Mouse (Mus musculus): ENCODE measurements around the gene Alg2.

Gene Alg2

GRCm38 (mm10) chr4:47449586-47450522, 24.3 kb downstream of the Alg2 start:
- no peak for DNase-seq (ENCODE audit: low spot score)

GRCm38 (mm10) chr4:47449116-47449515, 25.0 kb downstream of the Alg2 start:
- DNase-seq (ENCODE audit: low spot score): no peak

- DNase-seq (ENCODE audit: low spot score): no peak
These were observed 25.6 kb downstream of the Alg2 start for GRCm38 (mm10) chr4:47448526-47448925.

DNA sequence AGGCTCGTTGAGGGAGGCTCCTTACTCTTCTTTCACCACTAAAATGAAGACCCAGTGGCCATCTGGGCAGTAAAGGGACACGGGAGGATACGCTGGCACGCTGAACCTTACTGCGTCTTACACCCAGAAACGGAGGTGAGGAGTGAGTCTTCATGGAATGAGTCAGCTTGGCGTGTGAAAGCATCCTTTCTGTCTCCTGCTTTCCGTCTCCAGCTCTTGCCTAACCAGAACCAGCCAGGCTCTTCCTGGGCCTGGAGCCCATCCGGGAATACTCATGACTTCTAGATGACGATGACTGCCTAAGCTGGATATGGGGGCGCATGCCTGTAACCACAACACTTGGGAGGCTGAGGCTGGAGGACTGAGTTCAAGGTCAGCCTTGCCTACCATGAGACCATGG, 33.2 kb downstream of the Alg2 start:
- DNase-seq (ENCODE audit: low spot score): no peak

- DNase-seq (ENCODE audit: low spot score): no peak
These were observed 35.2 kb downstream of the Alg2 start for GRCm38 (mm10) chr4:47438956-47439355.

DNA sequence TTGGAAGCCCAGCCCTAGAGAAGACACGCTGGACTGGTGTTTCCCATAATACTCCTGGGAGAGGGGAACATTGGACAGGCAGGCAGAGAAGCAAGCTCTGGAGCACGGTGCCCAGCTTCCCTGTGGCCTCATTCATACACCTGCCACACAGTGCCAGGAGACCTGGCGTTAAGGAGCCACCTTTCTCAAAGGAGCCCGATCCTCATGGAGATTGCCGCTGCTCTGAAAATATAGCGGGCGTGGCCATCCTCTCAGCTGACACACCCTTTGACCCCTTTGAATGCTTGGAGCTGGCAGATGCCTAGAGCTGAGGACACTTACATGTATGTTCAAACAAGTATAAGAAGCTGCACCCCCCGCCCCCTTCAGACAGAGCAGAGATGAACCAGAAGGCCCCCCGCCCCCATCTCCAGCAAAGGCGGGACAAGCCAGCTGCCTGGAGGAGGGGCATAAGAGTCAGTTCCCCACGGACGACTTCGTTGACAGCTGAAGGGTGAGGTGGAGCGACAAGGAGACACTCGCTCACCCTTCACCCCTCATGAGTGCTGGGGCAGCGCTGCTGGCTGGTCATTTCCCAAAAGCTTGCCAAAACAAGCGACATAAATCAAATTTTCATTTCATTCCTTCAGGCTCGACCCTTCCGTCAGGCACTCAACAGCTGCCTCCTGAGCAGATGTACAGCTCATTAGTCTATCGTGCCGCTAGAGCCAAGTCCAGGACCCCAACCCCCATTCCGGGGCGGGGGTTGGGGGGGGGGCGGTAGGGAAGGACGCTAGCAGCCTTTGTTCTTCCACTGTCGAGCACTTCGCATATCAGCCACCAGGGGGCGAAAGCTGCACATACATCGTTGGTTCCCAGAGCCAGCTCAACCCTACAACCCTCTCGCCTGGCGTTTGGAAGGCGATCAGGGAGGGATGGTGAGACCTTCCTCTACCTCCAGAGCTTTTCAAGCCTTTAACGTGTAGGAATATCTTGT, 36.5 kb downstream of the Alg2 start:
- peak; percentile 98 for DNase-seq (ENCODE audit: low spot score)

GRCm38 (mm10) chr4:47435566-47436360, 38.4 kb downstream of the Alg2 start:
- no peak for DNase-seq (ENCODE audit: low spot score)

GRCm38 (mm10) chr4:47435131-47435530, 39.0 kb downstream of the Alg2 start:
- DNase-seq (ENCODE audit: low spot score): no peak

DNA sequence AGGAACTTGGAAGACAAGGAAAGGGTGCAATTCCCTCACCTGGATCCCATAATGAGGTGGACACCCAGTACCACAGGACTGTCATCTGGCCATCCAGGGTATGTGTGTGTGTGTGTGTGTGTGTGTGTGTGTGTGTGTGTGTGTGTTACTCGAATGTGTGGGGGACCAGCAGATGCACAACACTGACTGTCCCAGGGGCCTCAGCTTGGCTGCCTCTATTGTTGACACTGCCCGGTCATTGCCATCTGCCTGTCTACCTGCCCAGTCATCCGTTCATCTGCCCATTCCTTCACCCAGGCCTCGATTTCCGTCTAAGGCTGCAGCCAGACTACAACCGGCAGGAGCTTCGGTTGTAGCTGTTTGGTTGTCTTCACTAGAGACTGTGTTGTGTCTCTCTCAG, 41.4 kb downstream of the Alg2 start:
- no peak for DNase-seq (ENCODE audit: low spot score)

DNA sequence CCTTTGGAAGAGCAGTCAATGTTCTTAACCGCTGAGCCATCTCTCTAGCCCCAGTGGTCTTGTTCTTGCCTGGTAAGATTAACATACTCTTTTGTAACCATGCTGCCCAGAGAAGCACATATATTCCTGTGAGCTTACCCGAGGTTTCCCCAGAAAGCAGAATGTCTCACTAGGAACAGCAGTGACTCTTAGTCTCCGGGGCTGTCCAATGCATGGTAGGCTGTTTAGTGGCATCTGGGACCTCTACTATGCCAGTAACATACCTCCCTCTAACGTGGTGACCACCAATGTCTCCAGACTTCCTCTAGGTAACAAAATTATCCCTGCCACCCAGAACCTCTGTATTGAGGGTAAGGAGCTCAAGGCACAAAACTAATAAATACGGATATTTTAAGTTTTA, 43.1 kb downstream of the Alg2 start:
- DNase-seq (ENCODE audit: low spot score): no peak

- no peak for DNase-seq (ENCODE audit: low spot score)
These were observed 43.6 kb downstream of the Alg2 start for GRCm38 (mm10) chr4:47430557-47430956.

DNA sequence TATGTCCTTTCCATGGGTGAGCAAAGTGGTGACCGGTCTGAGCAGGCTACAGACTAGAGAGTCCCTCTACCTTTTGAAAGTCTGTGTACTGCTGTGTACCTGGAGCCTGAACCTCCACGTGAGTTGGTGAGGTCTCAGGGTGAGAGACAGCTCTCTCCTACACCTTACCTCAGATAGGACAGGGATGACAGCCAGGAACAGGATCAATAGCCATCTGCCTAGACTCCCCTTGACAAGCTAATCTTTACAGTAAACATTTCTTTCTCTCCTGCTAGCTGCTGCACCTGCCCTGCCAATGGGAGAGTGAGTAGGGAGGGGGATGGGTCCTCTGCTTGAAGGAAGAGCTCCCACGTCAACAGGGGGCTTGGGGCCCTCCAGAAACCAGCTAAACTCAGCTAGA, 46.5 kb downstream of the Alg2 start:
- no peak for DNase-seq (ENCODE audit: low spot score)

GRCm38 (mm10) chr4:47425247-47425830, 48.8 kb downstream of the Alg2 start:
- DNase-seq (ENCODE audit: low spot score): peak; percentile 50

DNA sequence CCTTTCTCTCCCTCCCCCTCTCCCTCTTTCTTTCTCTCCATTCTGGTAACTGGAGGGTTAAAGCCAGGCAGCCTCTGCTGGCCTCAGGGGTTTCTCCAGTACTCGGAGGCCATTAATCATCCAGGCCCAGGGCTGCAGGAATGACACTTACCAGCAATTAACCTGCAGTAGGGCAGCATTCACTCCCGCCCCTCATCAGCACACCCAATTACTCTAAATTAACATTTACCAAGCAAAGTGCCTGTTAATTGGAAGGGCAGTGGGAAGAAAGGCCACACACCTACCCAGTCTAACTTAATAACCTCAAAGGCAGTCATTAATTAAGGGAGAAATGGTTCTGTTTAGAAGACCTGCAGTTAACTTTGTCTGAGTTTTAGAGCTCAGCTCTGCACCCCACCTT, 49.8 kb downstream of the Alg2 start:
- peak; percentile 59 for DNase-seq (ENCODE audit: low spot score)

GRCm38 (mm10) chr4:47422946-47423345, 51.2 kb downstream of the Alg2 start:
- no peak for DNase-seq (ENCODE audit: low spot score)

GRCm38 (mm10) chr4:47422194-47422593, 51.9 kb downstream of the Alg2 start:
- DNase-seq (ENCODE audit: low spot score): no peak

DNA sequence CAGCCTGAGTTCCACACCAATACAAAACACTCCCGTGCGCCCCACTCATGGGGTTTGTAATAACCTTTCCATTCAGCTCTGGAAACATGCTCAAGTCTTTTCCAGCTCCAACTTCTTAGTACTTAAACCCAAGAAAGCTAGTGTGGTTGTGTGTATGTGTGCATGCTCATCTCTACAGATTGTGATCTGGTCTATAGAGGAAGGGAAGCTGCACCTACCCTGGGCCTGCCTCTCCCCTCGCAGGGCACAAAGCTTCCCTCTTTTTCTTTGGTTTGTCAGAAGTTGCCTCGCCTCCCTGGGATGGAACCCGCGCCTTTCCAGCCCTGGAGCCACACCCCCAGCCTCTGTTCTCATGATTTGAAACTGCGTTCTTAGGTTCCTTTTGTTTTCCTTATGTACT, 53.9 kb downstream of the Alg2 start:
- DNase-seq (ENCODE audit: low spot score): no peak

GRCm38 (mm10) chr4:47419268-47419973, 54.7 kb downstream of the Alg2 start:
- peak; percentile 84 for DNase-seq (ENCODE audit: low spot score)

DNA sequence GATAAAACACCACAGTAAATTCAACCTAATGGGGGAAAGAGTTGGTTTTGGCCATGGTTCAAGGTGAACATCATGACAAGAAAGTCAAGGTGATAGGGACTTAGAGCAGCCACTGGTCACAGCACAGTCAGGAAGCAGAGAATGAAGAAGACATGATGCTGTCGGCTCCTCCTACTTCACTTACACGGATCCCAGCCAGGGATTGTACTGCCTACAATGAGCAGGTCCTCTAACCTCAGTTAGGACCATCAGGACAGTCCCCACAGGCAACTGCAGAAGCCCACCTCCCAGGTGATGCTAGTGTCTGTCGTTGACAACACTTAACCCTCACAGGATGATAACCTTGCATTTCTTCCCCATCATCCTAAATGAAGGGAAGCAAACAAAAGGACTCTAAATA, 56.3 kb downstream of the Alg2 start:
- no peak for DNase-seq (ENCODE audit: low spot score)
